Mouse (Mus musculus) right cerebral cortex, adult 18-20 months (tissue): ENCODE results near the gene Krt7.

ENCODE experiments used
- DNase-seq: peaks from one replicate; pipeline ENCODE4 v3.0.0; 2022; ENCODE audit warnings: mixed read lengths

Krt7 gene

DNA sequence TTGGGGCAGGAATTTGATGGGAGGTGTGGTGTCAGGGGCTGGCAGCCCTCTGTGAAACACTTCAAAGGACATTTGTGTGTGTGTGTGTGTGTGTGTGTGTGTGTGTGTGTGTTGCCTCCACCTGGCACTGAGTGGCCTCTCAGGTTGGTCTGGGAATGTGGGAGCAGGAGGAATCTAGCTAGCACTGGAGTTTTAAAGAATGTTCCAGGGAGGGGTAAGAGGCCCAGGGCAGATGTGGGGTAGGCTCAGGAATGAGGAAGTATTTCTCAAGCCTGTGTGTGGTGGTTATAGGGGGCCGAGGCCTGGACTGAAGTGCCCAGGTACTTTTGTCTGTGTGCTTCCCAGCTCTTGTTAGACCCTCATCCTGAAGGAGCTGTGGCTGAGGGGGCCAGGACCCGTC, at the start of gene Krt7:
Krt7 (plus strand) TSS at position 269 of the 400 bp plus-strand sequence.
- no peak for DNase-seq

DNA sequence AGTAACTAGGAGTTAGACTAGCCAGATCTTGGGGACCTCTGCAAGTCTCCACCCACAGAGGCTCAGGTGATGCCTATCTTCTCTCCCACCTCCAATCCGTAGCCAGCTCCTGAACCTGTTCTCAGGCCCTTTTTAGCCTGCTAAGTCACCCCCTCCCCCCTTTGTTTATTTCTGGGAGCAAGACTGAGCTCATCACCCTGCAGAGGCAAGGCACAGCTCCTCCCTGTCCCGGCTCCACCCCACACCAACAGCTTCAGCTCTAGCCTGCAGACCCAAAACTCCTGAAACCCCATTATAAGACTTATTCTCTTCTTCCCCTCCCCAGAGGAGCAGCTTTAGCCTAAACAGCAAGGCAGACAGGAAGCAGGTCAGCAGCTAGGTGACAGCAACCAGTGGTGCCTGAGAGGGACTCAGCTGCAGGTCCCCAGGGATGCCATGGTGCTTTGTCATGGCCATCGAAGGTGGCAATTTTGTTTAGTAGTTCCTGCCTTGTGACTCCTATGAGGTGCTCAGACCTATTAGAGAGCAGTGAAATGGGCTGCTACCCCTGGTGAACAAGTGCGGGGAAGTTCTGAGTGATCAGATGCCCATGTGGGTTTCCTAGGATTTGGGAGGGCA, 48.3 kb upstream of the Krt7 start:
- DNase-seq, result no peak

DNA sequence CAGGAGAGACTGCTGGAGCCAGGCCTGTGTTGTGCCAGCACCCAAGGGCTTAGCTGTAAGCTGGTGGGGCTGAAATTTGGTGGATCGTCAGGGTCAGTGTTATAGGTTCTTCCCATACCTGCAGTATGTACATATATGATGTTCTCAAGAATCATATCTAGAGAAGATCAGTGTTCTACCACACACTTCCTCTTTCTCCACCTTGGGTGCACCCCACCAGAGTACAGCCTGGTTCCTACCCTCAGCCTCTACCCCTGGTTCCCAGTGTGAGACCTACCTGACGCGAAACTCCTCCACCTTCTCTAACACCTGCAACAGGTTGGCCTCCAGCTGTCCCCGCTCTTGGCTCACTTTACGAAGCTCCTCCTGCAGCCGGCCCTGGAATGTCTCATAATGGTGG, 46.9 kb upstream of the Krt7 start:
- no peak for DNase-seq

DNA sequence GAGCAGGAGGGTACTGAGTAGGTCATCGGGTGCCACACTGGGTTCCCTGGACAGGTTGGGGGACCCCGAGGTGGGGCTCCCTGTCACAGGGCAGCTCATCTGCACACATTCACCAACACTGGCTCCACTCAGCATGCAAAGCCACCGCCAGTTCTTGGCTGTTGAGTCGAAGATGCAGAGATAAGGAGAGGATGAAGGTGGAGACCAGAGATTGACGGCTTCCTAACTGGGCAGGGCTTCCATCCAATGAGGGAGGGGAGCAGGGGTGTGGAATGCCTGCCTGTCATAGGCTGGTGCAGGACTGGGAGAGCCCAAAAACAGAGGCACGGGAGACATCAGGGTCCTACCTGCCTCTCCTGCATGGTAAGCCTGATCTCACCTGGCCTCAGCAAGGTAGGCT, 46.4 kb upstream of the Krt7 start:
- no peak for DNase-seq

DNA sequence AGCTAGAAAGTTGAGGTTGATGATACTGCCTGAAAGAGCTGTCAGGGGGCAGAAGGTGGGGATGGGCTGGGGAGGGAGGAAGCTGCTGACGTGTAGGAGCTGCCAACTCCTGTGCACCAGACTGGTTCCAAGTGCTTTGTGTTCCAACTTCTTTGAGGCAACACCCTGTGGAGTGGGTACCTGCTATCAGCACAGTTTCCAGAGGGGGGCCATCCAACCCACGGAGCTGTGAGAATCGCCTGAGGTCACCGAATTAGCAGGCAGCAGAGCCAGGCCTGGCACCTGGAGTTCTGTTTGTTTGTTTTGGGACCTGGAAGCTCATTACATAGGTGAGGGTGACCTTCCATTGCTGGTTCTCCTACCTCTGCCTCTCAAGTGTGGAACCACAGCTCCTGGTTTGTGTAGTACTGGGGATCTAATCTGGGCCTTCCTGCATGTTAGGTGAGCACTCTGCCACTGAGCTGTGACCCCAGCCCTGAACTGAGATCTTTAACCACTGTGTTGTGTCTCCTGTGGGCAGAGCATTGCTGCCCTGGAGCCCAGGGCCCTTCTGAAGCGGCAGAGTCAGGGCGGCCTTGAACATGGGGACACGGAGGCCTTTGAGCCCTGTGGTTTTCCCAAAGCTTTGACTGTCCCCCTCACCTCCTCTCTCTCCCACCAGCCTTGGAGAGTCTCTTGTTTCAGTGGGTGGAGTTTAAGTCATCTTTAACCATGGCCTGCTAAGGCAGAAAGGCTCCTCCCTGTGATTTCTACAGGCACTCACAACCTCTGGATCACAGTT, 45.8 kb upstream of the Krt7 start:
- no peak for DNase-seq

DNA sequence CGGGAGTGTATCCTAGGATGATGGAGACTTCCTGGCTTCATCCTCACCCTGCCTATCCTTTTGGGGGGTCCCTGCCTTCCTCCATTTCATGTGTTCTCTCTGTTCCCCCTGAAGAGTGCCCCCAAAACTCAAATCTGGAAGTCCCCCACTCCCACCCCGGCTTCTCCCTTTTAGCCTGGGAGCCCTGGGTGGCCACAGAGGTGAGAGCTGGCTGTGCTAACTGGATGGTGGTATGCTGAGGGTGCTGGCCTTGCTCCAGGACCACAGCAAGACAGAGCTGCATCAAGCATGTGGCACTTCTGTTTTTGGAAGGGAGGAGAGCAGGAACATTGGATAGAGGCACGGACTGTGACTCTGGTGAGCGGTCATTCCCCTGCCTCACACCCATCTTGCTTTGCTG, 45.1 kb upstream of the Krt7 start:
- no peak for DNase-seq

DNA sequence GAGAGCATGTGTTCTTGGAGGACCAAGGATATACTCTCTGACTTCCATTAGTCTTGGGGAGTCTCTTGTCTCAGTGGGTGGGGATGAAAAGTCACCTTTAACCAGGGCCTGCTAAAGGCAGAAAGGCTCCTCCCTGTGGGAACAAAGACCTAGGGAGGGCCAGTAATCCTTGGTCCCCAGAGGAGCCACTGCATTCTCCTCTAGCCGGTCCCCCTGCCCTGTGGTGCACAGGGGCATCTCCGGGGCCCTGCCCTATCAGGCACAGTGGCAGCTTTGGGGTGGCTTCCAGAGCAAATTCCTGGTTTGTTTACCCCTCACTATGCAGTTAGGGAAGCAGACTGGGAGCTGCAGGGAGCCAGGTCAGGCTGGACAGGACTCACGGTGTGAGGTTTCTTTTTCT, 44.4 kb upstream of the Krt7 start:
- DNase-seq, result no peak

DNA sequence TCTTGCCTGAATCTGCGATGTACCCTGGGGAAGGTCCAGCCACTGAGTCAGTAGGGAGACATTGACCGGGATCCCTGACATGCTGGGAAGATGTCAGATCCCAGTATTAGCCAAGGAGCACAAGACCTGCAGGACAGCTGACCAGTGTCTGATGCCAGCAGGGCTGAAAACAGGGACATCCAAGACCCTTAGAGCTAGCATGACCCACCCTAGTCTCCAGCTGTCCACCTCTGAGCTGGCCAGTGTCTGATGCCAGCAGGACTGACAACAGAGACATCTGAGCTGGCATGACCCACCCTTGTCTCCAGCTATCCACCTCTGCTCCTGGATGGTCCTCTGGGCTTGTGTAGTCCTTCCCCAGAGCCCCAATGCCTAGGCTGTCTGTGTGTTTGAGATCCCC, 43.9 kb upstream of the Krt7 start:
- DNase-seq, result no peak

DNA sequence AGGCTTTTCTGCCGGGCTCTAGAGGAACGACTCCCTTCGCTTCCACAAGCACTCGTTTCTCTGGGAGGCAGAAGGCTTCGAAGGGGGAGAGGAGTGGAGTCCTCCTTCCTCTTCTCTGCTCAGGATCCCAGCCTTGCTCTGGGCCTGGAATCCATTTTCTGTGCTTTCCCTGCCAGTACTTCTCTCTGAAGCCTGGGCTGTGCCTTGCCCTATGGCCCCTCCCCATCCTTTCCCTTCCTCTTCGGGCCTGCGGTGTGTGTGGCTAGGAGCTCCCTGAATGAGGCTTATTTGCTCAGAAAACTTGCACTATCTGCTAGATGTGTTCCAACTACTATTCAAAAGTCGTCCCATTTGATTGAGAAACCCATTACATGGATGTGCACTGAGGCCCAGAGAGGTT, 43.3 kb upstream of the Krt7 start:
- no peak for DNase-seq

DNA sequence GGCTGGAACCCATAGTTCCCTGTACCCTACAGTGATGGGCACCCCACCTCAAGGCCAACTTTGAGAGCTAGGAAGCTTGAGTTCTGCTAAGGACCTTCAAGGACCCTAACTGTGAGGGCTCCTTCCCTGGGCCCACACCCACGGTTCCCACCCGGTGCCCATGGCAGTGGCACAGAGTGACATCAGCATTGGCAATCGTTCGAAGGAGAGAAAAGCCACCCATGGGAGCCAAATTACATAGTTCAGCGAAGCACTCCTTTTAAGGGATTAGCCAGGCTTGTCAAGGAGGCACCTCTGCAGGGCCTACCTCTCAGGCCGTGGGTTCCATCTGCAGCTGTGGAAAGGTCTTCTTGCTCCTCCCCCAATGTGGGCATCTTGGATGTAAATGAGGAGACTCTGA, 42.8 kb upstream of the Krt7 start:
- DNase-seq, result no peak

DNA sequence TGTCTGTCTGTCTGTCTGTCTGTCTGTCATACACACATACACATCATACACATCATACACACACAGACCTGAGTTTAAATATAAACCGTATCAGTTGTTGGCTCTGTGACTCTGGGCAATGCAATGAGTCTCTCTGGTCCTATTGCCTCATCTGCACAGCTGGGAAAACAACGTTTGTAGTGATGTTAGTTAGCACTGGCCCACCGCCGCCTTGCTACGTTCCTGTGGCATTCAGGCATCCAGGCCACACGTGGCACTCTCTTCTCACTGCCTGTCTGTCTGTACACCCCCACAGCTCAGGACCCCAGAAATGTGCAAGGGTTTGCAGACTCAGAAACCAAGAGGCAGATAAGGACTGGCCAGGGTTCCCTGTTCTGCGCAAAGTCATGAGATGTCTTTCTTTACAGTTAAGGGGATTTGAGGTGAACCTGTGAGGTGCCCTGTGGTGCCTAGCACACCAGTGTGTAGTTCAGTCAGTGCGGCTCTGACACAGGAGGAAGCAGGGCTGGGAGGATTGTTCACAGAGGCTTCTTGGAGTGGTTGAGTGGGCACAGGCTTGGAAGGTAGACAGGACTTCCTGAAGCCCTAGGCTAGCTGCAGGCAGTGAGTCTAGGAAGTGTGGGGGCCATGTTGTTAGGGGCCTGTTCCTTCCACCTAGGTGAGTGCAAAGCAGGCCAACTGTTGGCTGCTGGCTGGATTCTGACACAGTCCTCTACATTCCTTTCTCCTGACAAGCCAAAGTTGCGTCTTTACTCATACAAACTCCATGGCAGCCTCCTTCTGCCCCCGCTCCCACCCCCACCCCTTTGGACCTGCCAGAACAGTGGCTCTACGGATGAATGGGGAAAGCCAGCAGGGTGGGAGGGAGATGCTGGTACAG, 42.1 kb upstream of the Krt7 start:
- DNase-seq, result no peak

DNA sequence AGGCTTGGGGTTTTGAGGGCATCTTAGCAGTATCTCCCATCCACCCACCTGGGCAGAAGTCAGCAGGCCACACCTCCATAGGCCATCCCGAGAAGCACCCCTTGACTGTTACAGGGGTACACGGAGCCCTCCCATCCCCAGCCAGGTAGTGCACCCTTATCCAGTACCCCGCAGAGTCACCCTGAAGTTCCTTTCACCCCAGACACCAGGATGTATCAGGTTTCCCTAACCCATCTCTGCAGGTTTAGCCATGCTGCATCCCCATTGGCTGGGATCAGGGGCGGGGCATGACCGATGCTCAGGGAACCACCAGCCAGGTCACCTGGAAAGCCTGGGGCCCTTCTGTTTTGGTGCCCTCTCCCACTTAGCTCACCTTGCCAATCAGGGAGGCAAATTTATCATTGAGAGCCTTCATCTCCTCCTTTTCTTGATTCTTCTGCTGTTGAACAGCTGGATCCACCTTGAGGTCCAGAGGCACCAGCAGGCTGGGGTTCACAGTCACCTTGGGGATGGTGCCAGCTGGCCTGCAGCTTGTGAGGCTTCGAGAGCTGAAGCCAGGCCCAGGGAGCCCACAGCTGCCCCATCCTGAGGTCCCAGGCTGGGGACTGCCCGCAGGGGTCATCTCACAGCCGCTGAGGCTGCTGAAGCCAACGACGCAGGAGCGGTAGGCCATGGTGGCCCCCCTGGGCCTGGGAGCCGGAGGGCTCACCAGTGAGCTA, 41.3 kb upstream of the Krt7 start:
- DNase-seq, result no peak

DNA sequence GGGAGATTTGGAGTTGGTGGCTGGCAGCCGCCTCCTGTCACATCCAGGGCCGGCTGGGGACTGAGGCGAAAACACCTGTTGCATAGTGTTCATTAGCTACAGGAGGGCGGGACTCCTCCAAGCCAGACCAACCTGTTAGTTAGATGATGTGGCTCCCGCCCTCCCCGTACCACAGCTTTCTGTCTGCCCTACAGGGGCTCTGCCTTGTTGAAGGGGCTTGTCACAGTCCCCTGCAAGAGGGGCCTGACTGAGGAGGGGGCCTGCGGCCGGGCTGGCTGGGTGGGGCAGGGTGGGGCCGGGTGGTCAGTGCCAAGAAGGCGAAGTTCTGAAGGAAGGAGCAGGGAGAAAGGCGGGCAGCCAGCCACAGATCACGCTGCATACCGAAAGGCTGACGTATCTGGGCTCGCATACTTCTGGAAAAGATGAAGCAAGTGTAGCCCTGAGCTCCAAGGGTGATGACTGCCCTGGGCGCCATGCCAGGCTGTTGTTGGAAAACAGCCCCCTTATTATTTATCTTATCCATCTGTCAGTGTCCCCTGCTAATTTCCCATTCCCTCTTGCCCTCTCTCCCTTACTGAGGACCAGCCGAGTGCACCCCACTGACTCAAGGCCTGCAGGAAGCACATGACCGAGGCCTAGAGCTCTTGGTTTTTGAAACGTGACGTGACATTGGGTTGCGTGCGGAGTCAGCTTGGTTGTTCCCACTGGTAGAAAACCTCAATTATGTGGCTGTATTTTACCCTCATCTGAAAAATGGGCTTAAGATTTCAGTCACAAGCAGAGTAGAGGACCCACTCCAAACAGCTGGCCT, 40.5 kb upstream of the Krt7 start, which contains the start of gene Krt80:
Krt80 (minus strand) TSS at position 62 of the 811 bp plus-strand sequence.
- DNase-seq, result no peak

DNA sequence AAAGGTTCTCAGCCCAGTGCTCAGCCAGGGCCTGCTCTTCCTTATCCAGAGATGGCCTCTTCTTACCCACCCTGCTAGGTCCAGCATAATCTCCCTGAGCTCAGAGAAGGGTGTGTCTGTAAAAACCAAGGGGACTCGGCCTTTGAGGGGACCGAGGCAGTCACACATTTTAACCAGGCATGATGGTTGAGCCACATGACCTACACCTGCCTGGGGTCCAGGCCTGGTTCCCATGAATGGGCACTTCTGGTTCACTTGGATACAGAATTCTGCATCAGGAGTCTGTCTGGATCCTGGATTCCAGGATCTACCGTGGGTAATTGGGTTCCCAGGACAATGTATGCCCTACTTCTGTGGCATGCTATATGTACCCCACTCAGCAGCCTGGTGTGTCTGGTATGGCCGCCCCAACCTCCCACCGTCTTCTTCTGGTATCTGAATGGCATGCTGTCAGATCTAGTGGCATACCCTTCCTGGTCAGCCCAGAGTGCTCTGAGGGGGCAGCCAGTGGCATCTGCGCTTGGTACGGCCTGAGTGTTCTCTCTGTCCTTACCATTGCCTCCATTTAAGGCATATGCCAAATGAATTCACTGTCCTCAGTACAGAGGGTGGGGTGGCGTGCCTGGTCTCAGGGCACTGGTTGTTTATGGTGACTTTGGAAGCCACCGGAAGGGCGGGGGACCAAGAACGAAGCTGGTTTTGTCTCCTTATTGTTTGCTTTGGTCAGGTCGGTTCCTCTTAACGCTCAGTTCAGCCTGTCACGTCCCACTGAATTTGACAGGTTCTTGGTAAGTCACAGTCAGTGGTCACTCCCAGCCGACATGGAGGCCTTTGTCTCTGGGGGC, 39.5 kb upstream of the Krt7 start:
- no peak for DNase-seq

DNA sequence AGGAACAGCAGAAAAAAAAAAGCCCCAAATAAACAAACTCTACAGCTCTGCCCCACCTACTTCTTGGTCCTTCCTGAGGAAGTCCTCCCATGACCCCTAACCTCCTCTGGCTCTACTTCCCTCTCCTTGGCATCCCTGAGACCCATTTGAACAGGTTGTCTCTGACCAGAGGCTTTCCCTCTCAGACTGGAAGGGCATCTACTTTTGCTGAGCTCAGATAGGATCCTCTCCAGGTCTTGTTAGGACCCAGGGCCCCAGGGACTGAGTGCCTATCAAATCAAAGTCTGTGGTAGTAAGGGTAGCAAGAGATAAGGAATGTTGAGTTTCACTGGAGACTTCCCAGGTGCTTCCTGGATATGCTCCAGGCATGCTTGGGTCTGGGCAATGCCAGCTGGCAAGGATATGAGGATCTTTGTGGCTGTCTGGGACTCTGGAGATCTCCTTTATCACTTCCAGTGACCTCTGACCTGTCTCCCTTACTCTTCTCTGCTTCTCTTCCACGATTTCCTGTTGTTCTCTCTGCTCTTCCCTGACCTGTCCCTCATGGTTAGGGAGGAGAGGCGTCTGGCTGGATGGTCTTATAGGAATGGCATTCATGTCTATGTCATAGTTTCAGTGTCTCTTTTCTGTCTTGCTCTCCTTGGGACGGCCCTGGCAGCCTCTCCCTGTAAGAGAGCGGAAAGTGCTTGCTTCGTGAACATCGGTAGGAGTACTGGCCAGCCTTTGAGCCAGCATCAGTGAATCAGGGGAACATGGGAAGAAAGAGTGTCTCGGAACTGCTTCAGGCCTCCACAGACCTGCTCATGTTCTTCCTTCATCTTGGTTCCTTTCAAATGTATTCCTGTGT, 38.5 kb upstream of the Krt7 start:
- DNase-seq, result no peak

DNA sequence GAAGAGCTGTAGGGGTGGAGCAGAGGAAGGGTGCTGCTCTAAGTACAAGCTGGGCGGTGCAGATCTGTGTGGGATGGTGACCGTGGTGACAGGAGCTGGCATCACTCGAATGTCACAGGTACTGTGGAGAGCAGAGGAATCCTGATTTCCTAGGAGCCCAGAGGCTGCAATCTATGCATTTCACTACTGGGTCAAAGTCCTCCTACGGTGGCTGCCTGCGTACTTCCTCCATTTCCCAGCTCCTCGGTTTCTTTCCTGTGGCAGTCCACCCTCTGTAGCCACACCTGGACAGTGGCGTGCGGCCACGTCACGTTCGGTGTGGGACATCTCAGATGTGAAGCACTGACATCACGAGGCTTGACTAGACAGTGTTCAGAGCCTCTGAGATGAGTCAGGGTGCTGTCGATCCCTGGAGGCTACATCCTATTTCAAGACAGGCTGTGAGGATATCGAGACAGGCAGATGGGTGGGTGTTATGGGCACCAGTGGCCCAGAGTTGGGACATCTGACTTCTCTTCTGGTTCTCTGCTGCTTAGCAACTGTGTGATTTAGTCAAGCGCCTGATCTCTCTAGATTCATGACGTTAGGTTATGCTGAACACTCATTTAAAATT, 37.5 kb upstream of the Krt7 start:
- DNase-seq, result peak; percentile 37

DNA sequence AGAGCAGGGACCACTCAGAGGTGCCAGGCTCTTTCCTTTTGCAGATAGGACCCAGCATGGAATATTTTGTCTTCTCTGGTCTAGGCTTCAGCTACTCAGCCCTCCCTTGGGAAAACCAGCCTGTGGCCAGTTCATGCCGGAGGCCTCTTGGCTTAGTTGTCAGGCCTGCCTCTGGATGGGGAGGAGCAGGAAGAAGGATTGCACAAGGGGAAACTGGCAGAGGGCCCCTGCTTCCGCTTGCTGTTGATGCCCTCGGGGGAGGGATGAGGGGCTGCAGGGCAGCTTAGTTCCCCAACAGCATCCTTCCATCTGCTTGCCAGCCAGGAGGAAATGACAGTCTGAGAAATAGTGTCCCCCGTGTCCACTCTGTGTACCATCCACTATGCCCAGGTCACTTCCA, 36.0 kb upstream of the Krt7 start:
- no peak for DNase-seq

DNA sequence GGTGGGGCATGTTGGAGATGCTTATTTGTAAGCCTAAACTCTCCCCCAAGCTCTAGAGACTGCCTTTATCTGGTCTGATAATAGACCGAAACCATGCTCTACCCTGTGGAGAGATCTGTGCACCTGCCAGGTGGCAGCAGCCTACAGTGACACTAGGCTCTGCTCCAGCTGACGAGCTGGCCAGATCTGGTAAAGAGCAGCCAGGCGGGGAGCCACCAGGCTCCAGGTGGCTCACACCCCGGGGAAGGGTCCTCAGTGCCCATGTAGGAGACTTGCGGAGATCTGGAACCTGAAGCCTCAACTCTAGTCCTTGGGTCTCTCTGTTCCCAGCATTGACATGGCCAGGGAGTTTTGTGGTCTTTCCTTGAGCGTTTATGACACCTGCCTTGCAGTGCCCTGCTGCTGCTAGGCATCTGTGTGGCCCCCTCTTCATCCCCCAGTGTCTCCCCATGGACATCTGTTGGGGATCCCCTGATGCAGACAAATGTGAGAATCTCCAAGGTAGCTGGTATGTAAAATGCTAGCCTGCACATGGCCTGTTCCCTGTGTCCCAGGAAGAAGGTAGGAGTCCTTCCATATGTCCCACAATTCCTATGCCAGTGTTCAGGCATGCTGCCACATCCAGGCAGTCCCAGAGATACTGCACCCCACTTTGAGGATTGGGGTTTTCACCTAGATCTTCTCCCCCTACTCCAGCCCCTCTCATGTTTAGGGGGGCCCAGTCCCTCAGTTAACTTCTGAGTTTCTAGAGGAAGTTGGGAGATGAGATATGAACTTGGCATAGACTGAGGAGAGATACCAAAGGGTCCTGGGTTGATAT, 34.7 kb upstream of the Krt7 start:
- no peak for DNase-seq

DNA sequence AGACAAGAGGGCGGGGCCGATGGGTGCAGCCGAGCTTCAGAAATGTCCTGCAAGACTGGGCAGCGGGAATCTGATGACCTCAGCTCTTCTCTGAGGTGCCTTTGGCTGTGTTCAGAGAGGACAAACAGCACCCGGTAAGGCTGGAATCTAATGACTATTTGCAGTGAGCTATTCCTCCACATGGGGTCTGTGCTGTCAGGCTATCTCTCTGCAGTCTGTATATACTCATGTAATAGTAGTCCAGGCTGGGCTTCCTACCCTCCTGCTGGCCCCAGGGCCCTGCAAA, 34.1 kb upstream of the Krt7 start:
- DNase-seq, result no peak
